Mouse (Mus musculus) midbrain, embryonic 11.5 days (tissue): ENCODE measurements around the gene Dpm1. TPM values are rescaled to one million over a fixed set of nuclear protein-coding genes. Genes with fewer than 3 reads are reported as not detected.

Experiments used
- ATAC-seq: fragments of 200-750 bp; cut with Nextera tagmentation; 2 replicates; pipeline ENCODE4 v1.8.0; 2017; ENCODE audit warnings: moderate TSS enrichment, moderate library complexity; ENCODE audit not compliant: low FRiP score
- DNase-seq: peaks from one replicate; pipeline ENCODE4 v3.0.0; 2015; ENCODE audit warnings: low spot score; ENCODE audit errors: missing footprints
- H3K27ac ChIP-seq: fragments of 300-500 bp; sonication (generic); 2 replicates; pipeline ENCODE4 v1.5.1; 2014; ENCODE audit warnings: low read depth, low read length
- H3K27me3 ChIP-seq: fragments of 300-500 bp; sonication (generic); 2 replicates; pipeline ENCODE4 v1.6.1; 2014; ENCODE audit warnings: mild to moderate bottlenecking, low read length, moderate library complexity, mixed read lengths; ENCODE audit not compliant: control insufficient read depth, insufficient read depth
- H3K36me3 ChIP-seq: fragments of 300-500 bp; sonication (generic); 2 replicates; pipeline ENCODE4 v1.6.1; 2014; ENCODE audit warnings: mild to moderate bottlenecking, low read length, moderate library complexity, mixed read lengths; ENCODE audit not compliant: control insufficient read depth, insufficient read depth
- H3K4me1 ChIP-seq: fragments of 300-500 bp; sonication (generic); 2 replicates; pipeline ENCODE4 v1.6.1; 2014; ENCODE audit warnings: low read length; ENCODE audit not compliant: control insufficient read depth, insufficient read depth
- H3K4me2 ChIP-seq: fragments of 300-500 bp; sonication (generic); 2 replicates; pipeline ENCODE4 v1.6.1; 2014; ENCODE audit warnings: mild to moderate bottlenecking, moderate library complexity
- H3K4me3 ChIP-seq: fragments of 300-500 bp; sonication (generic); 2 replicates; pipeline ENCODE4 v1.5.1; 2014; ENCODE audit warnings: low read depth, low read length
- H3K9ac ChIP-seq: fragments of 300-500 bp; sonication (generic); 2 replicates; pipeline ENCODE4 v1.6.1; 2014; ENCODE audit warnings: low read length
- H3K9me3 ChIP-seq: fragments of 300-500 bp; sonication (generic); 2 replicates; pipeline ENCODE4 v1.6.1; 2016; ENCODE audit warnings: low read length; ENCODE audit not compliant: control insufficient read depth
- WGBS: fragments of 180-500 bp; shearing (Covaris S2); extraction: QIAGEN DNeasy Blood & Tissue Kit; methylation state at CpG from one replicate; pipeline ENCODE4 v1.1.7; 2014; 5-methylcytosine and 5-hydroxymethylcytosine counted together
- polyA plus RNA-seq: library from polyadenylated mRNA; unstranded; fragments of >200 nt; fragmentation: Nextera tagmentation; extraction: Ambion mirVana; gene quantifications from 2 replicates; pipeline ENCODE4 v1.2.1, GENCODE M21; 2014

The Dpm1 gene
- 75.4 and 92.2 TPM in 2 replicates for polyA plus RNA-seq

GRCm38 (mm10) chr2:168230026-168230728 lies at the start of gene Dpm1, which contains the start of the genes Gm20716 and Mocs3:
Gene Dpm1, minus strand, starts transcription at chr2:168230591.
Gene Gm20716, minus strand, starts transcription at chr2:168230364.
Gene Mocs3, plus strand, starts transcription at chr2:168230622.
- ATAC-seq, result peak; percentile 84
- under 1% methylated on average over 73 of the region's 73 CpGs for WGBS
- H3K4me3 ChIP-seq, result peak within 1 kb of the TSS; percentile 99
- peak within 1 kb of the TSS; percentile 87 for H3K9ac ChIP-seq
- H3K27ac ChIP-seq, result peak within 1 kb of the TSS; percentile 76; the same call in 1 of the 2 replicates
- H3K4me2 ChIP-seq, result peak within 1 kb of the TSS; percentile 99
- H3K27me3 ChIP-seq, result no peaks in the 10 kb centered on the region
- H3K36me3 ChIP-seq, result peaks cover 6% of the 10 kb centered on the region
- peak; percentile 99 for DNase-seq
- no peaks in the 10 kb centered on the region for H3K9me3 ChIP-seq
- H3K4me1 ChIP-seq, result peaks cover 19% of the 10 kb centered on the region

DNA sequence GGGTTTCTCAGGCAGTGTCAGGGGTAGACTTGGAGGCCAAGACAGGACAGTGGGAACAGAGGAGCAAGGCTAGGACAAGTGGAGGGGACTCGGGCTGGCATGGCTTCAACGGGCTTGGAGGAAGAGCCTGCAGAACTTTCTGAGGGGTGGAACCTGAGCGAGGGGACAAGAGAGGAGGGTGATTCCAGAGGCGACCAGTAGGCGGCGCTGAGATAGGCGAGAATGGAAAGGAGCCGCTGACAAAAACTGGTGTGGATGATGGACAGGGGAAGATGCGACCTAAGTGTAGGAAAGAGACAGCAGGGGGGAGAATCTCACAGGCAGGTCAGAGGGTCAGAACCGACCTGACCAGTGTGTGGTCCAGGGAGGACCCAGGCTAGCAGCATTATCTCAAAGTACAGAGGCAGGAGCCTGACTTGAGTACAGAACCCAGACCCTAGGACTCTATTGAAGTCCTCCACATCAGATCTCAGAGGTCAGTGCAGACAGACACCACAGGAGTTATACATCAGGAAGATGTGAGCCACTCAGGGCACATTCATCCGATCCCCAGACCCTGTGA lies 44.1 kb upstream of the Dpm1 start:
- no peak overlapping the region for H3K27ac ChIP-seq
- ATAC-seq, result peak; percentile 58; the same call in 1 of the 2 replicates
- H3K9ac ChIP-seq, result no peak overlapping the region
- WGBS, result 9% methylated on average over 11 of the region's 11 CpGs
- peaks cover 2% of the 10 kb centered on the region; the same call in 1 of the 2 replicates for H3K27me3 ChIP-seq
- no peak overlapping the region for H3K4me2 ChIP-seq
- peak; percentile 95 for DNase-seq
- no peak overlapping the region for H3K4me3 ChIP-seq
- no peaks in the 10 kb centered on the region for H3K4me1 ChIP-seq
- no peaks in the 10 kb centered on the region for H3K36me3 ChIP-seq
- H3K9me3 ChIP-seq, result no peaks in the 10 kb centered on the region

DNA sequence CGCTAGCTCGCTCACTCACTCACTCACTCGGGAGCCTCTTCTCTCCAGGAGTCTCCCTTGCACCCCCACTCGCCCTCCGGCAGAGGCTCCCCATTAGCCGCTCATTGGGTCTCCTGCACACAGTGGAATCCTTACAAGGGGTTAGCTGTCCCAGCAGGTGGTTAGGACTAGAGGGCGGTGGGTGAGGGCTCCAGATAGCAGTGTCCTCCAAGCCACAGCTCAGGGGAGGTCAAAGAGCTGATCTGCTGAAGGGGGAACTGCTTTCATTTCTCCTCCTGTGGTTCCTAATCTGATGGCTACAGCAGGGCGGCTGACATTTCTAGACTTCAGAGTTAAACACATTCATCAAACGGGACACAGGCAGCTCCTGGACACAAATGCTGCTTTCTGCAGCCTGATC lies 43.0 kb upstream of the Dpm1 start:
- no peak for ATAC-seq
- H3K9ac ChIP-seq, result no peak overlapping the region

DNA sequence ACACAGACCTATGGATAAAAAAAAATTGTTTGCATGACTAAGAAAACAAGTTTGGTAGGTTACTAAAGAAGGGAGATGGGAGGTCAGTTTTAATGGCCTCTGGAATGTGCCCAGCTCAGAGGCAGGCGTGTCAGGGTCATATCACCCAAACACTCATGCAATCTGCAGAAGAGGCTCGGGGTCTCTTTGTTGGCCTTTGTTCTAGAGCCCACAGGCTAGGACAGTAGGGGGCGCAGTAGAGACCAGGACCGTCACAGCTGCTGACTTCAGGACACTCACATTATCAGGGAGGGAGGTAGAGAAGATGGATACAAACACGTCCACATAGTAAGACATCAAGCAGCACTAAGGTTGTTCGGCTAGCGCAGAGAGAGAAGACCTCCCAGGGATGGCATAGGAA lies 37.6 kb upstream of the Dpm1 start:
- WGBS, result 39% methylated on average over 7 of the region's 7 CpGs
- no peaks in the 10 kb centered on the region for H3K36me3 ChIP-seq
- no peak overlapping the region for H3K27ac ChIP-seq
- DNase-seq, result peak; percentile 89
- no peak overlapping the region for H3K9ac ChIP-seq
- no peak overlapping the region for H3K4me3 ChIP-seq
- H3K9me3 ChIP-seq, result no peaks in the 10 kb centered on the region
- no peak overlapping the region for H3K4me2 ChIP-seq
- H3K27me3 ChIP-seq, result no peaks in the 10 kb centered on the region
- no peak for ATAC-seq
- H3K4me1 ChIP-seq, result no peaks in the 10 kb centered on the region

More for the DNA sequence above, 43.0 kb upstream of the Dpm1 start:
- Histone ChIP-seq H3K4me1 (no peaks in the 10 kb centered on the region), H3K4me3 (no peak overlapping the region), H3K27me3 (no peaks in the 10 kb centered on the region), H3K27ac (no peak overlapping the region), H3K9me3 (no peaks in the 10 kb centered on the region), H3K4me2 (no peak overlapping the region), H3K36me3 (no peaks in the 10 kb centered on the region)
- DNase-seq, result peak; percentile 77
- WGBS, result 45% methylated on average over 9 of the region's 9 CpGs

DNA sequence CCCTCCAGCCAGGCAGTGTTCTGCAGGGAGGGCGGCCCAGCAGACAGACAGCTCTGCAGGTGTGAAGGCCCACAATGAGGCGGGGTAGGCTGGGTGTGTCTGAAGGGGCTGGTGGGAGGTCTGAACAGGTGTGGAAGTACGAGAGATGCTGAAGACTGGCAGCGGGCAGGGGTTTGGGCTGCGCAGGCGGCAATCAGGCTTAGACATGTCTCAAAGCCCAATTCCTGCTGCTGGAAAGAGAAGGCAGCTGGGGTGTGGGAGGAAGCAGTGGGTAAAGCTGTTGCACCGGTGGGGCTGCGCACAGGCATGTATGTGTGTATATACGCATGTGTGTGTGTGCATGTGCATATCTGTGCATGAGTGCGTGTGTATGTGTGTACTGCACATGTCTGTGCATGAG lies 30.5 kb upstream of the Dpm1 start:
- H3K9ac ChIP-seq, result no peak overlapping the region
- WGBS, result 91% methylated on average over 10 of the region's 10 CpGs
- no peak overlapping the region for H3K4me2 ChIP-seq
- no peak overlapping the region for H3K4me3 ChIP-seq
- no peaks in the 10 kb centered on the region for H3K36me3 ChIP-seq
- no peaks in the 10 kb centered on the region for H3K4me1 ChIP-seq
- no peak for DNase-seq
- no peaks in the 10 kb centered on the region for H3K9me3 ChIP-seq
- ATAC-seq, result no peak
- H3K27ac ChIP-seq, result no peak overlapping the region
- no peaks in the 10 kb centered on the region for H3K27me3 ChIP-seq

- 88% methylated on average over 3 of the region's 3 CpGs for WGBS
- Histone ChIP-seq H3K4me2 (no peak overlapping the region), H3K36me3 (no peaks in the 10 kb centered on the region), H3K27ac (no peak overlapping the region), H3K4me3 (no peak overlapping the region), H3K9ac (no peak overlapping the region), H3K27me3 (no peaks in the 10 kb centered on the region), H3K9me3 (no peaks in the 10 kb centered on the region), H3K4me1 (no peaks in the 10 kb centered on the region)
- DNase-seq (no peak), ATAC-seq (no peak)
These were observed 29.7 kb upstream of the Dpm1 start for GRCm38 (mm10) chr2:168260124-168260523.

- H3K36me3 ChIP-seq, result no peaks in the 10 kb centered on the region
- H3K27ac ChIP-seq, result no peak overlapping the region
- ATAC-seq (no peak), DNase-seq (peak; percentile 17)
- H3K4me1 ChIP-seq, result no peaks in the 10 kb centered on the region
- H3K9ac ChIP-seq, result no peak overlapping the region
- WGBS, result 89% methylated on average over 8 of the region's 8 CpGs
- no peak overlapping the region for H3K4me3 ChIP-seq
- no peaks in the 10 kb centered on the region for H3K9me3 ChIP-seq
- H3K4me2 ChIP-seq, result no peak overlapping the region
- H3K27me3 ChIP-seq, result no peaks in the 10 kb centered on the region
These were observed 28.7 kb upstream of the Dpm1 start for GRCm38 (mm10) chr2:168259046-168259445.

- no peak for ATAC-seq
- DNase-seq, result no peak
- WGBS, result 87% methylated on average over 4 of the region's 4 CpGs
These were observed 26.8 kb upstream of the Dpm1 start for GRCm38 (mm10) chr2:168257188-168257587.

DNA sequence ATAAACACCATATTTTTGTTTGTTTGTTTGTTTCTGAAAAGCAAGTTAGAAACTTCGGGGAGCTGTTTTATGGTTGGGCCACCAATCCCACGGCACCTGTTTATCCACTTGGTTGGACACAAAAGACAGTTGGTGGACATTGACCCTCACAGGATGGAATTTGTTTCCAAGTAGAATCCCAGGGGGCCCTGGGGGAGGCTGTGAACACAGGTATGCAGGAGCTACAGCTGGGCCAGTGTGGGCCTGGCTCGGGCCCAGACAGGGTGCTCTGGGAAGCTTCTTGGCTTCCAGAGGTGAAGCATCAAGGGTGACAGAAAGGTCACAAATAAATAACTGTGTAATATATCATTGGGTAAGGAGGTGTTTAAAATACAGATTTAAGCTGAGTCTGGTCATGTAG lies 26.1 kb upstream of the Dpm1 start:
- H3K36me3 ChIP-seq, result no peaks in the 10 kb centered on the region
- H3K4me2 ChIP-seq, result no peak overlapping the region
- no peaks in the 10 kb centered on the region for H3K27me3 ChIP-seq
- DNase-seq (peak; percentile 57), ATAC-seq (no peak)
- H3K9ac ChIP-seq, result no peak overlapping the region
- 84% methylated on average over 3 of the region's 3 CpGs for WGBS
- H3K4me3 ChIP-seq, result no peak overlapping the region
- no peaks in the 10 kb centered on the region for H3K9me3 ChIP-seq
- no peak overlapping the region for H3K27ac ChIP-seq
- no peaks in the 10 kb centered on the region for H3K4me1 ChIP-seq

More at GRCm38 (mm10) chr2:168257188-168257587, 26.8 kb upstream of the Dpm1 start:
- no peak overlapping the region for H3K4me3 ChIP-seq
- H3K4me1 ChIP-seq, result no peaks in the 10 kb centered on the region
- H3K9ac ChIP-seq, result no peak overlapping the region
- no peak overlapping the region for H3K27ac ChIP-seq
- H3K4me2 ChIP-seq, result no peak overlapping the region
- no peaks in the 10 kb centered on the region for H3K36me3 ChIP-seq
- no peaks in the 10 kb centered on the region for H3K9me3 ChIP-seq
- no peaks in the 10 kb centered on the region for H3K27me3 ChIP-seq
